Mouse (Mus musculus): ENCODE measurements around the gene Olfr1252.

DNA sequence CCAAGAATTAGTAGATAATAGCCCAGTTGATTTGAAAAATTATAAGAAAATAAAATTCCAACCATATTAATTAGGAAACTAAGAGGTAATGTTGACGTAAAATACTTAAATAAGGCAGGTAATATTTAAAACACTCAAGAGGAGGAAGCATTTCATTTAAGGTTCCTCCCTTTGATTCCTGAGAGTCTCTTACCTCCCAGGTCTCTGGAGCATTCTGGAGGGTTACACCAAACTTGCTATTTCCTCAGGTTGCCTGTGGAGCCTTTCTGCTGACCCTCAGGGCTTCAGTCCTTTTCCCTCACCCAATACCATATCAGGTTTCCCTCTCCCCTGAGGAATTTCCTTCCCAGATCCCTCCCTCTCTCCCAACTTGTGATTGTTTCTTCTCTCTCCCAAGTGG lies 32.2 kb upstream of the Olfr1252 start, which contains the start of gene Olfr1253:
- TF ChIP-seq CTCF (IDR thresholded peaks at IDR 0.05; ENCODE audit: borderline replicate concordance, extremely low read depth, insufficient read depth, insufficient read length), result no peak
- TF ChIP-seq POLR2A (IDR thresholded peaks at IDR 0.05; ENCODE audit: borderline replicate concordance, extremely low read depth, insufficient read depth, insufficient read length, poor library complexity, severe bottlenecking), result no peak

Data from brain, embryonic 14.5 days (tissue).